Comparison of ENCODE assay signal across 14 mouse cellular contexts in genomic region chr2:45040706-45041312, GRCm38 (mm10).
DNase-seq lines count a peak whose midpoint lies in the region; ATAC-seq and TF ChIP-seq lines count a peak whose summit lies in the region.
"Had no signal": no experiment of that assay in that cellular context is flagged by ENCODE, and none has a peak within 500 bp of the region (broad histone marks: within the 10 kb centered on the region; RNA-seq: fewer than 3 reads in every experiment).

No protein-coding gene starts in this region.

- no peak overlapping the region for H3K4me3 ChIP-seq in forebrain, embryonic 10.5 days
- no peak overlapping the region for H3K4me3 ChIP-seq in forebrain, embryonic 15.5 days
- H3K4me3 ChIP-seq in heart, postnatal 0 days (ENCODE audit: low read depth, low read length), result no peak overlapping the region
- no peak overlapping the region for H3K4me3 ChIP-seq in liver, embryonic 16.5 days (ENCODE audit: low read depth, low read length)
- H3K4me3 ChIP-seq: midbrain, embryonic 13.5 days had no signal

- no peaks in the 10 kb centered on the region for H3K9me3 ChIP-seq in forebrain, embryonic 10.5 days
- no peaks in the 10 kb centered on the region for H3K9me3 ChIP-seq in forebrain, embryonic 15.5 days
- no peaks in the 10 kb centered on the region for H3K9me3 ChIP-seq in heart, postnatal 0 days (replicated peaks; ENCODE audit: control insufficient read depth, low read length)
- no peaks in the 10 kb centered on the region for H3K9me3 ChIP-seq in liver, embryonic 16.5 days (replicated peaks; ENCODE audit: control insufficient read depth, low read length)
- H3K9me3 ChIP-seq: midbrain, embryonic 13.5 days had no signal

- TF ChIP-seq CTCF in heart, postnatal 0 days (IDR thresholded peaks at IDR 0.05; ENCODE audit: low read depth), result no peak

- DNase-seq in forebrain, embryonic 10.5 days (ENCODE audit: extremely low spot score, low spot score), result no peak
- DNase-seq in heart, postnatal 0 days (ENCODE audit: low spot score), result no peak
- DNase-seq in heart, postnatal 36 days, result no peak
- no peak for DNase-seq in layer of hippocampus, postnatal 36 days
- DNase-seq in cerebellum, postnatal 14 days, result no peak
- DNase-seq: adrenal gland, postnatal 10 days; gastrocnemius, postnatal 14 days; left cerebral cortex, postnatal 4 days had no signal

- H3K4me2 ChIP-seq in forebrain, embryonic 15.5 days (replicated peaks), result no peak overlapping the region
- no peak overlapping the region for H3K4me2 ChIP-seq in heart, postnatal 0 days (ENCODE audit: low read depth, low read length)
- peak overlapping the region; percentile 54 for H3K4me2 ChIP-seq in liver, embryonic 16.5 days (ENCODE audit: low read depth, low read length)
- H3K4me2 ChIP-seq: hindbrain, embryonic 14.5 days; midbrain, embryonic 13.5 days had no signal

- peaks cover 71% of the 10 kb centered on the region for H3K4me1 ChIP-seq in forebrain, embryonic 10.5 days
- peaks cover 66% of the 10 kb centered on the region for H3K4me1 ChIP-seq in forebrain, embryonic 15.5 days
- H3K4me1 ChIP-seq in heart, postnatal 0 days (ENCODE audit: control insufficient read depth, insufficient read depth), result peaks cover 25% of the 10 kb centered on the region
- peaks cover 58% of the 10 kb centered on the region for H3K4me1 ChIP-seq in liver, embryonic 16.5 days (ENCODE audit: control insufficient read depth, low read depth, low read length)

- no peaks in the 10 kb centered on the region for H3K36me3 ChIP-seq in forebrain, embryonic 10.5 days (replicated peaks)
- H3K36me3 ChIP-seq in forebrain, embryonic 15.5 days, result no peaks in the 10 kb centered on the region
- no peaks in the 10 kb centered on the region for H3K36me3 ChIP-seq in heart, postnatal 0 days (replicated peaks; ENCODE audit: control insufficient read depth, insufficient read depth, low read length)
- no peaks in the 10 kb centered on the region for H3K36me3 ChIP-seq in liver, embryonic 16.5 days (ENCODE audit: control insufficient read depth, insufficient read depth)
- H3K36me3 ChIP-seq: midbrain, embryonic 13.5 days had no signal

- no peak for TF ChIP-seq EP300 in heart, postnatal 0 days (IDR thresholded peaks at IDR 0.05; ENCODE audit: low read depth)

- 80% methylated on average over 13 of the region's 13 CpGs for WGBS in forebrain, embryonic 10.5 days
- WGBS in forebrain, embryonic 15.5 days, result 66% methylated on average over 13 of the region's 13 CpGs
- 47% methylated on average over 13 of the region's 13 CpGs for WGBS in heart, postnatal 0 days
- 33% methylated on average over 13 of the region's 13 CpGs for WGBS in liver, embryonic 16.5 days (ENCODE audit: insufficient replicate concordance)

- no peak for ATAC-seq in forebrain, embryonic 15.5 days (replicated peaks)
- ATAC-seq in heart, postnatal 0 days (ENCODE audit: insufficient read depth, low read depth), result no peak
- 0 out of 2 replicates have a peak, but pooled peaks have one; percentile 12 for ATAC-seq in common myeloid progenitor, adult 5-6 weeks (replicated peaks; ENCODE audit: low read depth, poor library complexity, severe bottlenecking)
- ATAC-seq in liver, embryonic 16.5 days (ENCODE audit: low read depth), result peak; percentile 88
- ATAC-seq: lung, postnatal 0 days; midbrain, embryonic 13.5 days had no signal

- H3K9ac ChIP-seq in forebrain, embryonic 15.5 days (replicated peaks), result no peak overlapping the region
- H3K9ac ChIP-seq in heart, postnatal 0 days (replicated peaks; ENCODE audit: low read depth, low read length), result no peak overlapping the region
- H3K9ac ChIP-seq in liver, embryonic 16.5 days (ENCODE audit: low read depth, low read length), result peak overlapping the region; percentile 39
- H3K9ac ChIP-seq: hindbrain, embryonic 14.5 days; midbrain, embryonic 13.5 days had no signal

- peak overlapping the region; percentile 51; the same call in 1 of the 2 replicates for H3K27ac ChIP-seq in forebrain, embryonic 10.5 days
- H3K27ac ChIP-seq in forebrain, embryonic 15.5 days (replicated peaks), result no peak overlapping the region
- peak overlapping the region; percentile 72 for H3K27ac ChIP-seq in heart, postnatal 0 days (ENCODE audit: low read depth)
- peak overlapping the region; percentile 91 for H3K27ac ChIP-seq in liver, embryonic 16.5 days (ENCODE audit: low read length)
- H3K27ac ChIP-seq: hindbrain, embryonic 14.5 days; midbrain, embryonic 13.5 days had no signal

- no peaks in the 10 kb centered on the region for H3K27me3 ChIP-seq in forebrain, embryonic 10.5 days (ENCODE audit: poor library complexity, severe bottlenecking)
- no peaks in the 10 kb centered on the region for H3K27me3 ChIP-seq in forebrain, embryonic 15.5 days
- H3K27me3 ChIP-seq in heart, postnatal 0 days (ENCODE audit: control insufficient read depth, insufficient read depth, low read length), result no peaks in the 10 kb centered on the region
- no peaks in the 10 kb centered on the region for H3K27me3 ChIP-seq in liver, embryonic 16.5 days (ENCODE audit: control insufficient read depth, insufficient read depth, low read depth, low read length)
- H3K27me3 ChIP-seq: midbrain, embryonic 13.5 days had no signal

- intact Hi-C loops in heart, postnatal 36 days (cut with DNase I), result no loop called here

Comparison
In these comparisons a context has a peak if more than half of its experiments do, and no peak if none do; other contexts are left out.
1. ATAC-seq: peak in common myeloid progenitor, adult 5-6 weeks (single experiment) and liver, embryonic 16.5 days (single experiment); none in forebrain, embryonic 15.5 days (single experiment) and heart, postnatal 0 days (single experiment).